9 mouse cellular contexts compared by ENCODE assay signal in the genomic region with DNA sequence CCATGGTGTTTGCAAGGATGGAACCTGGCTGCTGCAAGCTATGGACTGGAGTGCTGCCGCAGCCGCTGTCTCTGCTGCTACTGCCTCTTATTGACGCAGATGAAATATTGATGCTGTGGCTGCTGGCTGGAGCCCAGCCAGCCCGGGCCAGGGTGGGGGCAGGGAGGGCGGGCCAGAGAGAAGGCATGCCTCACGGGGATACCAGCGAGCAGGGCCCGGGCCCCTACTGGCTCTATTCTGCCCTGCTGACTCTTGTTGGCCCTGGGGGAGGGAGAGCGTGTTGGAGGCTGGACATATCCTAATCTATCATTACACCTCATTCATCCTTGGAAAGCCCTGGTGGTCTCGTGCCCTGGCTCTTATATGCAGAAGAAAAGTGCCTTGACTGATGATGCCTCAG. TPM values are rescaled to one million over a fixed set of nuclear protein-coding genes. Genes with fewer than 3 reads are reported as not detected.
DNase-seq lines count a peak whose midpoint lies in the region; ATAC-seq and TF ChIP-seq lines count a peak whose summit lies in the region.
"Had no signal": no experiment of that assay in that cellular context is flagged by ENCODE, and none has a peak within 500 bp of the region (broad histone marks: within the 10 kb centered on the region; RNA-seq: fewer than 3 reads in every experiment).

A gene (minus strand): TSS at position 213 of the 400 bp plus-strand sequence.

- TF ChIP-seq EP300 in lung, postnatal 0 days (IDR thresholded peaks at IDR 0.05) = no peak

- no peak within 1 kb of the TSS for H3K9ac ChIP-seq in forebrain, embryonic 14.5 days (ENCODE audit: low read length)
- peak within 1 kb of the TSS; percentile 59 for H3K9ac ChIP-seq in heart, embryonic 12.5 days
- no peak within 1 kb of the TSS for H3K9ac ChIP-seq in lung, postnatal 0 days (replicated peaks; ENCODE audit: low read depth)

- WGBS in forebrain, embryonic 10.5 days = 81% methylated on average over 10 of the region's 10 CpGs
- WGBS in forebrain, embryonic 14.5 days = 73% methylated on average over 10 of the region's 10 CpGs
- 49% methylated on average over 10 of the region's 10 CpGs for WGBS in heart, embryonic 12.5 days
- WGBS in lung, postnatal 0 days = 23% methylated on average over 10 of the region's 10 CpGs

- no peaks in the 10 kb centered on the region for H3K36me3 ChIP-seq in forebrain, embryonic 10.5 days (replicated peaks)
- H3K36me3 ChIP-seq in forebrain, embryonic 14.5 days (ENCODE audit: control insufficient read depth, insufficient read depth, low read length) = no peaks in the 10 kb centered on the region
- no peaks in the 10 kb centered on the region for H3K36me3 ChIP-seq in heart, embryonic 12.5 days
- H3K36me3 ChIP-seq in lung, postnatal 0 days (ENCODE audit: insufficient read depth, low read length) = no peaks in the 10 kb centered on the region

- no peaks in the 10 kb centered on the region for H3K9me3 ChIP-seq in forebrain, embryonic 10.5 days
- H3K9me3 ChIP-seq in forebrain, embryonic 14.5 days (replicated peaks; ENCODE audit: control insufficient read depth, low read length) = no peaks in the 10 kb centered on the region
- H3K9me3 ChIP-seq in heart, embryonic 12.5 days (replicated peaks) = no peaks in the 10 kb centered on the region
- no peaks in the 10 kb centered on the region for H3K9me3 ChIP-seq in lung, postnatal 0 days (ENCODE audit: low read length)
- H3K9me3 ChIP-seq: megakaryocyte, embryonic 14.5 days had no signal

- no peak within 1 kb of the TSS for H3K4me2 ChIP-seq in forebrain, embryonic 14.5 days (ENCODE audit: low read length)
- H3K4me2 ChIP-seq in heart, embryonic 12.5 days = peak within 1 kb of the TSS; percentile 56
- peak within 1 kb of the TSS; percentile 30 for H3K4me2 ChIP-seq in lung, postnatal 0 days (replicated peaks; ENCODE audit: low read depth, low read length)

- no peaks in the 10 kb centered on the region for H3K27me3 ChIP-seq in forebrain, embryonic 10.5 days (ENCODE audit: poor library complexity, severe bottlenecking)
- H3K27me3 ChIP-seq in forebrain, embryonic 14.5 days (replicated peaks; ENCODE audit: control insufficient read depth, insufficient read depth, low read length) = no peaks in the 10 kb centered on the region
- H3K27me3 ChIP-seq in heart, embryonic 12.5 days (replicated peaks) = no peaks in the 10 kb centered on the region
- no peaks in the 10 kb centered on the region for H3K27me3 ChIP-seq in lung, postnatal 0 days (replicated peaks; ENCODE audit: insufficient read depth, low read length)

- peak within 1 kb of the TSS; percentile 23; the same call in 1 of the 2 replicates for H3K4me3 ChIP-seq in forebrain, embryonic 10.5 days
- H3K4me3 ChIP-seq in forebrain, embryonic 14.5 days (ENCODE audit: low read depth, low read length) = no peak within 1 kb of the TSS
- peak within 1 kb of the TSS; percentile 46 for H3K4me3 ChIP-seq in heart, embryonic 12.5 days
- peak within 1 kb of the TSS; percentile 19 for H3K4me3 ChIP-seq in lung, postnatal 0 days (ENCODE audit: low read depth, low read length)
- H3K4me3 ChIP-seq: megakaryocyte, embryonic 14.5 days had no signal

- H3K27ac ChIP-seq in forebrain, embryonic 10.5 days = no peak within 1 kb of the TSS
- no peak within 1 kb of the TSS for H3K27ac ChIP-seq in forebrain, embryonic 14.5 days (ENCODE audit: low read depth, low read length)
- H3K27ac ChIP-seq in heart, embryonic 12.5 days (ENCODE audit: poor library complexity, severe bottlenecking) = peak within 1 kb of the TSS; percentile 32; the same call in 1 of the 2 replicates
- H3K27ac ChIP-seq in lung, postnatal 0 days (ENCODE audit: low read length) = no peak within 1 kb of the TSS

- H3K4me1 ChIP-seq in forebrain, embryonic 10.5 days = peaks cover 21% of the 10 kb centered on the region
- H3K4me1 ChIP-seq in forebrain, embryonic 14.5 days (ENCODE audit: control insufficient read depth, insufficient read depth, low read length) = no peaks in the 10 kb centered on the region
- peaks cover 30% of the 10 kb centered on the region for H3K4me1 ChIP-seq in heart, embryonic 12.5 days (replicated peaks)
- H3K4me1 ChIP-seq in lung, postnatal 0 days (ENCODE audit: insufficient read depth, low read depth, low read length) = 0 out of 2 replicates have a peak, but pooled peaks cover 4% of the 10 kb centered on the region
- H3K4me1 ChIP-seq: megakaryocyte, embryonic 14.5 days had no signal

- no peak for ATAC-seq in forebrain, embryonic 14.5 days
- ATAC-seq in heart, embryonic 12.5 days (ENCODE audit: insufficient number of reproducible peaks, low FRiP score) = no peak
- ATAC-seq in lung, postnatal 0 days = 0 out of 2 replicates have a peak, but pooled peaks have one; percentile 16

- TF ChIP-seq CTCF in lung, postnatal 0 days (IDR thresholded peaks at IDR 0.05) = no peak

- DNase-seq in forebrain, embryonic 10.5 days (ENCODE audit: extremely low spot score, low spot score) = no peak
- no peak for DNase-seq in forebrain, embryonic 14.5 days (ENCODE audit: low spot score)
- peak; percentile 65 for DNase-seq in 3134 (ENCODE audit: extremely low read depth, insufficient read length, low spot score)
- no peak for DNase-seq in lung, postnatal 0 days (ENCODE audit: low spot score)
- no peak for DNase-seq in thymus, postnatal 0 days (ENCODE audit: low spot score)
- no peak for DNase-seq in gastrocnemius, adult 18-20 months (ENCODE audit: low spot score)
- no peak for DNase-seq in layer of hippocampus, postnatal 14 days (ENCODE audit: low spot score in 2 of 2)

RNA-seq across cellular contexts. Expression of the gene that starts here (rescaled TPM):
- polyA plus RNA-seq in forebrain, embryonic 10.5 days (2016; fragmentation: Nextera tagmentation; extraction: Ambion mirVana) = 1.3 and 2.2 TPM in 2 replicates
- polyA plus RNA-seq in forebrain, embryonic 14.5 days (2014; fragmentation: Nextera tagmentation; extraction: Ambion mirVana) = 4.0 and 4.2 TPM in 2 replicates
- 1.9 and 2.3 TPM in 2 replicates for polyA plus RNA-seq in heart, embryonic 12.5 days (2016; fragmentation: Nextera tagmentation; extraction: Ambion mirVana)
- 2.1 and 2.2 TPM in 2 replicates for polyA plus RNA-seq in lung, postnatal 0 days (2015; fragmentation: Nextera tagmentation; extraction: Ambion mirVana)
- polyA plus RNA-seq in thymus, postnatal 0 days (2015; fragmentation: Nextera tagmentation; extraction: Ambion mirVana) = 7.8 and 8.4 TPM in 2 replicates
- total RNA-seq in gastrocnemius, adult 18-20 months (2021) = 10 to 100 TPM in 1 of 2 experiments, 1 to 10 TPM in 1; 7.7 to 19.1 TPM
- total RNA-seq in layer of hippocampus, postnatal 14 days (2021) = 1 to 10 TPM; 2.1 to 4.4 TPM
